Mouse (Mus musculus) limb, embryonic 13.5 days (tissue): Measurements from ENCODE around the gene Nkiras2. TPM values are rescaled to one million over a fixed set of nuclear protein-coding genes. Genes with fewer than 3 reads are reported as not detected.
A peak's percentile ranks its signal among the peaks of the same experiment; 100 is the strongest.

Source experiments
- ATAC-seq: fragments of 200-750 bp; cut with Nextera tagmentation; 2 replicates; pipeline ENCODE4 v1.8.0; 2017; ENCODE audit warnings: low read depth, moderate number of reproducible peaks, moderate TSS enrichment; ENCODE audit not compliant: low FRiP score
- H3K27ac ChIP-seq: fragments of 300-500 bp; sonication (generic); 2 replicates; pipeline ENCODE4 v1.5.1; 2015; ENCODE audit warnings: inconsistent platforms, mild to moderate bottlenecking, moderate library complexity
- H3K27me3 ChIP-seq: fragments of 300-500 bp; sonication (generic); 2 replicates; pipeline ENCODE4 v1.6.1; 2015; ENCODE audit warnings: mild to moderate bottlenecking, inconsistent platforms
- H3K36me3 ChIP-seq: fragments of 300-500 bp; sonication (generic); 2 replicates; pipeline ENCODE4 v1.6.1; 2015; ENCODE audit warnings: inconsistent platforms, mild to moderate bottlenecking, moderate library complexity
- H3K4me1 ChIP-seq: fragments of 300-500 bp; sonication (generic); 2 replicates; pipeline ENCODE4 v1.6.1; 2015; ENCODE audit warnings: inconsistent platforms
- H3K4me2 ChIP-seq: fragments of 300-500 bp; sonication (generic); replicated peaks from 2 replicates; pipeline ENCODE4 v1.6.1; 2015; ENCODE audit warnings: inconsistent platforms, mild to moderate bottlenecking, moderate library complexity
- H3K4me3 ChIP-seq: fragments of 300-500 bp; sonication (generic); 2 replicates; pipeline ENCODE4 v1.5.1; 2015; ENCODE audit warnings: moderate library complexity, mild to moderate bottlenecking, inconsistent platforms
- H3K9ac ChIP-seq: fragments of 300-500 bp; sonication (generic); 2 replicates; pipeline ENCODE4 v1.6.1; 2015; ENCODE audit warnings: mild to moderate bottlenecking, inconsistent platforms
- H3K9me3 ChIP-seq: fragments of 300-500 bp; sonication (generic); 2 replicates; pipeline ENCODE4 v1.6.1; 2016; ENCODE audit warnings: inconsistent platforms
- WGBS: fragments of 180-500 bp; shearing (Covaris S2); methylation state at CpG from one replicate; pipeline ENCODE4 v1.1.7; 2015; 5-methylcytosine and 5-hydroxymethylcytosine counted together
- polyA plus RNA-seq: library from polyadenylated mRNA; unstranded; fragments of >200 nt; fragmentation: Nextera tagmentation; extraction: Ambion mirVana; gene quantifications from 2 replicates; pipeline ENCODE4 v1.2.1, GENCODE M21; 2015

Gene Nkiras2
- polyA plus RNA-seq, 1 experiment from 2014 or later = 81.6 TPM

DNA sequence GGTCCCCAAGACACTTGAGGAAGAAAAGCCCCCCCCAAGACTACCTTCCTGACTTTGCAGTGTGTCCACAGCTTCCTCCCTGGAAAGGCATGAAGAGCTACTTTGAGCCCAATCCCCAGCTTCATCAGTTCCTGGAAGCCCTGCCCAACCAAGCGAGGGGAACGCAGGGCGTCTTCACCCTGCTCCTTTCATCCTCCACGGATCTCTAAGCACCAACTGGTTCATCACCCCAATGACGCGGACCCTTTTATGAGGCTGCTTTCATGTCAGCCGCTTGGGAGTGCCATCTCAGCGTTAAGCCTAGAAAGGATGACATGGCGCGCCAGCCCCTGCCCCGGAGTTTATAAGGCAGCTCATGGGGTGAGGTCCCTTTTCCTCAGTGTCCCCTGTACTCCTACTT is 938 bp downstream of the Nkiras2 start, which contains the start of gene Dnajc7:
Gene Dnajc7 (minus strand): TSS at position 187 of the 400 bp plus-strand sequence.
- no peak for ATAC-seq
- Histone ChIP-seq H3K9me3 (no peaks in the 10 kb centered on the region), H3K4me2 (peak within 1 kb of the TSS; percentile 86), H3K4me3 (peak within 1 kb of the TSS; percentile 95), H3K27ac (peak within 1 kb of the TSS; percentile 95), H3K9ac (peak within 1 kb of the TSS; percentile 92), H3K36me3 (peaks cover 12% of the 10 kb centered on the region), H3K4me1 (peaks cover 32% of the 10 kb centered on the region), H3K27me3 (no peaks in the 10 kb centered on the region)
- WGBS = 3% methylated on average over 11 of the region's 11 CpGs

DNA sequence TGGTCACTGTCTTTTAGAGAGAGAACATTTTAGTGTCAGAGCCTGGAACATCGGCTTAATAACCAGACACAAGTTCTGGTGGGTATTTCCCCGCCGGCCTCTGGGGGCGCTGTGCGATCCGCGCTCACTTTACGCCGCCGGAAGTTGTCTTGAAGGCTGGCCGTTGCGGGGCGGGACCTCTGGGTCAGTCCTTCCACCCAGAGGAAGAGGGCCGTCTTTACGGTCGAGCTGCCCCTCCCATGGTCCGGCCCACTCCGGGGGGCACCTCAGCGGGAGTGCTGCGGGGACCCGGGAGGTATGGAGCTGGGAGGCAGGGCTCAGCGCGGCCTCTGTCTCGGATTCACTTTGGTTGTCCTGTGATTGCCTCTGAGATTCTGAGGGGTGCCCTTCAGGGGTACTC is 3.7 kb downstream of the Nkiras2 start:
- no peaks in the 10 kb centered on the region for H3K9me3 ChIP-seq
- H3K9ac ChIP-seq = peak overlapping the region; percentile 84
- peaks cover 29% of the 10 kb centered on the region for H3K4me1 ChIP-seq
- under 1% methylated on average over 24 of the region's 24 CpGs for WGBS
- H3K4me3 ChIP-seq = peak overlapping the region; percentile 78
- H3K27ac ChIP-seq = peak overlapping the region; percentile 79
- peak overlapping the region; percentile 71 for H3K4me2 ChIP-seq
- H3K27me3 ChIP-seq = no peaks in the 10 kb centered on the region
- ATAC-seq = peak; percentile 74
- H3K36me3 ChIP-seq = peaks cover 29% of the 10 kb centered on the region

DNA sequence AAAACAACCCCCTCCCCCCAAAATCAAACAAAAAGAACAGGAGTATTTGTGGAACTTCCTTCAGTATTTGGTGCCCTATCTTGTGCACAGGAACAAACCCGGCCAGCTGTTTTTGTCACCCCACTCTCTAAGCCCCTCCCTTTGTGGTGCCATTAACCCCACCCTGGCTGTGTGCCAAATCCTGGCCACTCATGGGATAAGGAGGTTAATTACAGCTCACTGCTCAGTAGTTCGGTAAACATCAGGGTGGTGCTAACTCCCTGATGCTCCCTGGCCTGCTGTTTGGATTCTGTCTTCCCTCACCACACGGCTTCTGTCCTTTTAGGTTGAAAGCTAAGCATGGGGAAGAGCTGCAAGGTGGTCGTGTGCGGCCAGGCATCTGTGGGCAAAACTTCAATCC is 4.8 kb downstream of the Nkiras2 start:
- Histone ChIP-seq H3K4me2 (peak overlapping the region; percentile 71), H3K4me1 (peaks cover 21% of the 10 kb centered on the region), H3K4me3 (peak overlapping the region; percentile 78), H3K27me3 (no peaks in the 10 kb centered on the region), H3K9me3 (no peaks in the 10 kb centered on the region), H3K27ac (no peak overlapping the region), H3K36me3 (peaks cover 29% of the 10 kb centered on the region), H3K9ac (peak overlapping the region; percentile 84)
- ATAC-seq = no peak
- 37% methylated on average over 5 of the region's 5 CpGs for WGBS

DNA sequence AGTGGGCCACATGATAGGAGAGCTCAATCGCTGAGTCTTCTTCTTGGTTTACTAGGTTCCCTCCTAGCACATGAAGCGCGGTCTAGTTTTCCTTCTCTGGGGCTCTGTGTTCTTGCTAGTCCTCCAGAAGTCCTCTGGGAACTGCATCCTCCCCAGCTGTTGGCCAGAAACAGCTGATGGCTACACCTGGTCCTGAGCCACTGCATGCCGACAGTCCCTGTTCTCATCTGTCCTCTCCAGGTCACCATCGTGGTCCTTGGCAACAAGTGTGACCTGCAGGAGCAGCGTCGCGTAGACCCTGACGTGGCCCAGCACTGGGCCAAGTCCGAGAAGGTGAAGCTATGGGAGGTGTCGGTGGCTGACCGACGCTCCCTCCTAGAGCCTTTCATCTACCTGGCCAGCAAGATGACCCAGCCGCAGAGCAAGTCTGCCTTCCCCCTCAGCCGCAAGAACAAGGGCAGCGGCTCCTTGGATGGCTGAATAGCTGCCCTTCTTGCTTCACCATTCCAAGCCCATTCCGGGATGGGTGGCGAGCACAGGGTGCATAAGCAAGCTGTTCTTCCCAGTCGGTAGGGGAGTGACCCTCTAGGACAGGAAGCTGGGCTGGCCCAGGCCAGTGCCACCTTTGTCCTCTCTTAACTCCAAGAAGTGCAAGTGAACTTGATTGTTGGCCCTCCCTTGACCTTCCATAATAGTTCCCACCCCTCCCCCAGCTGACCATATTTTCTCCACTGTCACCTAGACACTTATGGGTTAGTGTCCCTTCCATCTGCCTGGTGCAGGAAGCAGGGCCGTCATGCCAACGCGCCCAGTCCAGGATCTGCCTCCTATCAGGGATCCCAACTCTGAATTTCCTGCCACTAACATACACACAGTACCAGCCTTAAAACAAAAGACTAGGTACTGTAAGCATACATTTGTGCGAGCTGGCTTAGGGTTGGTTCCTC is 7.0 kb downstream of the Nkiras2 start:
- Histone ChIP-seq H3K4me3 (no peak overlapping the region), H3K36me3 (peaks cover 29% of the 10 kb centered on the region), H3K9me3 (no peaks in the 10 kb centered on the region), H3K4me2 (no peak overlapping the region), H3K27me3 (0 out of 2 replicates have a peak, but pooled peaks cover 5% of the 10 kb centered on the region), H3K4me1 (peaks cover 16% of the 10 kb centered on the region), H3K27ac (no peak overlapping the region), H3K9ac (no peak overlapping the region)
- ATAC-seq = no peak
- 95% methylated on average over 23 of the region's 23 CpGs for WGBS

DNA sequence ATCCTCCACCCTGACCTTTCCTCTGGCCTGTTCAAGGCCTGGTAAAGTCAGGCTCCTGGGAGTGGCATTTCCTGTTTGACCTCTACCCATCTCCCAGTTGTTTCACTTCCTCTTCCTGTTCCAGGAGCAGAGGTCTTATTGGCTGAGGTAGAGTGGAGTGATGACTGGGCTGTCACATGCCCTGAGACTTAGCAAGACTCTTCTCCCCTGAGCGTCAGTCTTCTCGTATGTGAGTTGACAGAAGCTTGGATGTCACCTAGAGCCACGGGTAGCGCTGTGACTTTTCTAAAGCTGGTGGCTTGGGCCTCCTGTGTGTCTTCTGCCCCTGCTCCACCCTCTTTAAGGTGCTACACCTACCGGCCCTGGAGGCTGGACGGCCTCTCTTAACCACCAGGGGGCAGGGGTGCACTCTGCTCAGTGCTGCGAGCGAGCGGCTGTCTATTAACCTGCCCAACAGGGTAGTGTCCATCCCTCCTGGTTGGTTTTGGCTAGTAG is 7.7 kb downstream of the Nkiras2 start:
- ATAC-seq = peak; percentile 37; the same call in 1 of the 2 replicates
- 18% methylated on average over 9 of the region's 9 CpGs for WGBS
- Histone ChIP-seq H3K36me3 (peaks cover 29% of the 10 kb centered on the region), H3K27ac (no peak overlapping the region), H3K27me3 (0 out of 2 replicates have a peak, but pooled peaks cover 5% of the 10 kb centered on the region), H3K9me3 (no peaks in the 10 kb centered on the region), H3K4me3 (no peak overlapping the region), H3K4me1 (peaks cover 16% of the 10 kb centered on the region), H3K4me2 (no peak overlapping the region), H3K9ac (no peak overlapping the region)

DNA sequence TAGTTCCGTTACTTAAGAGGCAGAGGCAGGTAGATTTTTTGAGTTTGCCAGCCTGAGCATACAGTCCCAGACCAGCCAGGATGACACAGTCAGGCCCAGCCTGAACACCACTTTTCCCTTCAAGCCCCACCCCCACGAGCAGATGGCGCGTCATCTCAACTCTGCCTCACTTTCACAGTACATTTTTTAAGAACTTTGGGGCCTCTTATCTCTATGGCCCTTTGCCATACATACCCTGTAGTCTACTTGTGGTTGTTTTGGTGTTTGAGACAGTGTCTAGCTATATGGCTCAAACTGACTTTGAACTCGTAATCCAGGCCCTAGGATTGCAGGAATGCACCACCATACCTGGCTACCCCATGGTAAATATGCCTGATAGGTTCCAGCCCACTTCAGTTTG is 9.0 kb downstream of the Nkiras2 start:
- Histone ChIP-seq H3K4me1 (peaks cover 12% of the 10 kb centered on the region), H3K27me3 (0 out of 2 replicates have a peak, but pooled peaks cover 11% of the 10 kb centered on the region), H3K27ac (no peak overlapping the region), H3K9me3 (no peaks in the 10 kb centered on the region), H3K9ac (no peak overlapping the region), H3K4me2 (no peak overlapping the region), H3K4me3 (no peak overlapping the region), H3K36me3 (peaks cover 29% of the 10 kb centered on the region)
- ATAC-seq = no peak
- 93% methylated on average over 5 of the region's 5 CpGs for WGBS

DNA sequence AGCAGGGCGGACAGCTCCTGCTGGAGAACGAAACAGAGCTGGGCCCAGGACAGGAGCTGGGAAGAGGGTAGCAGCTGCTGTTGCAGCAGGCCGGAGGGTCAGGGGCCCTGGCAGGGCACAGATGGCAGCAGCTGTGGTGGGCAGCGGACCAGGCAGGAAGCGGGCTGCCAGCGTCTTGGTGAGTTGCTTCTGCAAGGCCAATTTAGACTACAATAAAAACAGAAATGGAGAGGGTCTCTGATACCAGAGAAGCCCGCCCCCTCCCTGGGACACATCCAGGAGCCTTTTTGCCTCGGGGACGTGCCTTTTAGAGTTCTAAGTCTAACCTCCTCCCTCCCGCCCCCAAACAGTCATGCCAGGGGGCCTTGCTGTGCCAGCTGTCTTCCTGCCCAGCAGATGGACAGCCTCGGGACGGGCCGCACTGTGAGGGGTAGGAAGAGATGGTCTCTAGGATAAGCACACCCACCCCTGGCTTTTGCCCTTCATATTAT is 9.9 kb downstream of the Nkiras2 start:
- Histone ChIP-seq H3K9me3 (no peaks in the 10 kb centered on the region), H3K4me3 (no peak overlapping the region), H3K4me2 (no peak overlapping the region), H3K9ac (no peak overlapping the region; the same call in 1 of the 2 replicates), H3K36me3 (peaks cover 29% of the 10 kb centered on the region), H3K4me1 (peaks cover 6% of the 10 kb centered on the region), H3K27ac (no peak overlapping the region), H3K27me3 (0 out of 2 replicates have a peak, but pooled peaks cover 15% of the 10 kb centered on the region)
- ATAC-seq = no peak
- WGBS = 51% methylated on average over 13 of the region's 13 CpGs

DNA sequence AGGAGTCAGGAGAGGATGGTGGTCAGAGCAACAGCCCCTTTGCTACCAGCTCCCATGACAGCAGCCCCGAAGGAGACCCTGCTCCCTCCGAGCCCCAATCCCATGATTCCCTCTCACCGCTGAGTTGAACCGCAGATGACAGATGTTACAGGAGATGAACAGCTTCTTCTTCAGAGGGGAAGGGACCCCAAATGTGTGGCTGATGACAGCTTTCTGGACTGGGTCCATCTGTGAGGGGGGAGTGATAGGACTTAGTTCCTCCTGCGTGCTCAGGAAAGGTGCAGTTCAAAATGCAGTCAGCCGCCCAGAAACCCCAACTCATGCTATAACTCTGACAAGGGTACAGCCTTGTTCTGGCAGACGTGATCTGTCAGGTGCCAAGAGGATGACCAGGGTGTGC is 15.5 kb downstream of the Nkiras2 start:
- Histone ChIP-seq H3K27ac (no peak overlapping the region), H3K4me1 (no peaks in the 10 kb centered on the region), H3K9ac (no peak overlapping the region), H3K9me3 (no peaks in the 10 kb centered on the region), H3K27me3 (peaks cover 44% of the 10 kb centered on the region), H3K4me3 (no peak overlapping the region), H3K4me2 (no peak overlapping the region), H3K36me3 (no peaks in the 10 kb centered on the region)
- 68% methylated on average over 7 of the region's 7 CpGs for WGBS
- no peak for ATAC-seq

DNA sequence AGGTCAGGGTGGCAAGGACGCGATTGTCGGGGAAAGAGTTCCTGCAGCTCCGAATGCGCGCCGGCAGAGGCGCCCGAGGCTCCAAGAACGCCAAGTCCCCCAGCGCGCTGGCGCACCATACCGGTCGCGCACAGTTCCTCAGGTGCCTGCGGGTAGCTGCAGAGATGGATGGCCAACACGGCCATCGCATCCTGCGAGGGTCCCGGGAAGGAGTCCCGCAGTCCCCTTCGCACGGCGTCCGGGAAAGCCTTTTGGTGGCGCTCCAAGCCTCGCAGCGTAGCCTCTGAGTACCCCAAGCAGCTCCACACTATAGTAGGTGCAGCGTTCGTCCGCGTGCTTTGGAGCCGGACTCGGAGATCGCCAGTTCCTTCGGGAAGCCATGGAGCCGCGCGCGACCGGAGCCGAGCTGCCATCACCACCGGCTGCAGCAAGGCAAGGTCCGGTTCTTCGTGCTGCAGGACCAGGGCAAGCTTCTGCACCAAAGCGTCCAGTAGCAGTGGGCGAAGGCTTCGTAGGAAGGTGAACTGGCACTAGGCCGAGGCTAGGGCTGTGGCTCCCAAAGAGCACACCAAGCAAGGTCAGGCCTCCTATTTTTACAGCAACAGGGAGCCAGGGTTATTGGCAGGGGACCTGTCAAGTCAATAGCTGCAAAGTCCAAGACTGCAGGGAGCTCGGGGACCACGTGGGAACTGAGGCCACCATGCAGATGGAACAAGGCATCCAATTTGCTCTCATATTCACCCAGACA is 21.3 kb downstream of the Nkiras2 start:
- Histone ChIP-seq H3K4me2 (peak overlapping the region; percentile 81), H3K4me1 (peaks cover 24% of the 10 kb centered on the region), H3K27me3 (peaks cover 43% of the 10 kb centered on the region), H3K36me3 (no peaks in the 10 kb centered on the region), H3K4me3 (peak overlapping the region; percentile 46), H3K9ac (peak overlapping the region; percentile 62), H3K9me3 (no peaks in the 10 kb centered on the region), H3K27ac (no peak overlapping the region)
- 8% methylated on average over 52 of the region's 52 CpGs for WGBS
- ATAC-seq = no peak

DNA sequence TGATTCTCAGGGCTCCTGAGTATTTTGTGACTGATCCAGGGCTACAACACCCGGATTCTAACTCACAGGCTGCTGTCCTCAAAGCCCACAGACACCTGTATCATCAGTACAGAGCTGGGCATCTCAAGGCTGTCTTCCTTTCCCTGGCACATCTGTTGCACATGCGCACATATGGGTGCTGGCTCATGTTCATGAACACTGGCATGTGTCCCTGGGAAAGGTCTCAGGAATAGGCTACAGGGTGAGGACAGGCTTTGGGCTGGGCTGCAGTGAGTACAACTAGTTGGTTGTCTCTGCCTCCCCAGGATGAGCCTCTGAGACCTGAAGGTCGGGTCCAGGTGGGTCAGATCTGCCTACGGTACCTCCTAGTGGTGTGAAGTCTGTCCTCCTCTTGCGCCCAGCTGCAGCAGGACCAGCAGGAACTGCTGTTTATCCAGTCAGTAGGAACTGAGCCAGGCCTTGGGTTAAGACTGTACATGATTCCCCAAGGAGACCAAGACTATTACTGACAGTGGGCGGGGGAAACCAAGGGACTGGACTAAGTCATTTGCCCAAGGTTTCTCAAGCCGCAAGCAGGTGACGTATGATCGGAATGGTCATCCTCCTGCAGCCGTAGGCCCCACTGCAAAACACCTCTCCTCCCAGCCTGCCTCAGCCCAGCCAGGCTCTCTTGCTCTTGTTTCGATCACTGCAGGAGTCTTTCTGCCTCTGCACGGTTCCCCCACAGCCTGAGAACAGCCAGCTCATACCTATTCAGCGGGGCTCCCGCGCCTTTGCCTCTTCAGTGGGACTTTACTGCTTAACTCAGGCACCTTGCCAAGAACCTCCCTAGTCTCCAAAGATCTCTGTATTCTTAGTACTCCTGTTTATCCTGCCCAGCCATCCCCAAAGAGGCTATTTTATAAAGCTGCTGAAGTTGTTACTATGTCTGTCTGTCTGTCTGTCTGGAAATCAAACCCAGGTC is 24.9 kb downstream of the Nkiras2 start:
- Histone ChIP-seq H3K9me3 (no peaks in the 10 kb centered on the region), H3K27ac (peak overlapping the region; percentile 15; the same call in 1 of the 2 replicates), H3K4me2 (no peak overlapping the region), H3K9ac (peak overlapping the region; percentile 43), H3K27me3 (peaks cover 44% of the 10 kb centered on the region), H3K36me3 (no peaks in the 10 kb centered on the region), H3K4me3 (no peak overlapping the region), H3K4me1 (peaks cover 24% of the 10 kb centered on the region)
- no peak; the same call in 1 of the 2 replicates for ATAC-seq
- WGBS = 59% methylated on average over 15 of the region's 15 CpGs

DNA sequence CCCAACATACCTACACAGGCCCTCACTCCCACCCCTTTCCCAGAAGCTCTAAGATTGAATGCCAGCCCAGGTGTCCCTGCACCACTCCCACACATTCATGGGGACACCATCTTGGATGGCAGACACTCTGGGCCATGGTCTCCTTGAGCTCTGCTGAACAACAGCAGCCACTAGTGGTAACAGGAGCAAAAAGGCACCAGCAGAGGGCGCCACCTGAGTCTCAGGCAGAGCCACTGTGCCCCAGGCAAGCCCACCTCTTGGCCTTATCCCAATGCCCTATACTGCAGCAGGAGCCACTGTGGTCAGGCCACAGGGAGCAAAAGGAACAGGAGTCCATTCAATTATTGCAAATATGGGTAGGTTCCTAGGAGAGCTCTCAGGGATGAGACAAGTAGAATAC is 27.2 kb downstream of the Nkiras2 start:
- 15% methylated on average over 1 of the region's 1 CpGs for WGBS
- Histone ChIP-seq H3K4me2 (no peak overlapping the region), H3K4me3 (no peak overlapping the region), H3K9me3 (no peaks in the 10 kb centered on the region), H3K4me1 (peaks cover 13% of the 10 kb centered on the region), H3K27ac (no peak overlapping the region), H3K27me3 (peaks cover 42% of the 10 kb centered on the region), H3K36me3 (no peaks in the 10 kb centered on the region), H3K9ac (no peak overlapping the region)
- no peak for ATAC-seq
